Mouse (Mus musculus) olfactory bulb, adult 2 months (tissue): ENCODE results near the gene Kit. TPM values are rescaled to one million over a fixed set of nuclear protein-coding genes. Genes with fewer than 3 reads are reported as not detected.

Source experiments
- H3K27ac ChIP-seq: fragments of 200-500 bp; 2 replicates; pipeline ENCODE4 v1.5.1; 2012; ENCODE audit warnings: low read depth, low read length; ENCODE audit not compliant: insufficient read depth
- H3K4me1 ChIP-seq: fragments of 200-500 bp; 2 replicates; pipeline ENCODE4 v1.6.1; 2012; ENCODE audit warnings: low read length; ENCODE audit not compliant: control insufficient read depth, insufficient read depth
- H3K4me3 ChIP-seq: fragments of 200-500 bp; 2 replicates; pipeline ENCODE4 v1.5.1; 2012; ENCODE audit warnings: mild to moderate bottlenecking, low read depth, low read length, moderate library complexity; ENCODE audit not compliant: insufficient read depth
- CTCF ChIP-seq: fragments of 200-500 bp; IDR thresholded peaks from 2 replicates; pipeline ENCODE4 v1.5.1; 2012; ENCODE audit warnings: low read depth, mild to moderate bottlenecking, low read length, moderate library complexity; ENCODE audit not compliant: insufficient read depth
- POLR2A ChIP-seq: fragments of 200-500 bp; IDR thresholded peaks from 2 replicates; pipeline ENCODE4 v1.6.1; 2012; ENCODE audit warnings: mild to moderate bottlenecking, low read depth, low read length, moderate library complexity; ENCODE audit not compliant: insufficient read depth
- WGBS: fragments of 180-500 bp; shearing (Covaris S2); methylation state at CpG from one replicate; pipeline ENCODE4 v1.1.7; 2018; 5-methylcytosine and 5-hydroxymethylcytosine counted together
- polyA plus RNA-seq: library from polyadenylated mRNA; stranded (reverse); fragments of >200 nt; gene quantifications from 2 replicates; pipeline ENCODE4 v1.2.4, GENCODE M21; 2012; ENCODE audit warnings: low replicate concordance; ENCODE audit not compliant: missing spikeins, insufficient read depth, insufficient read length

Kit gene
- polyA plus RNA-seq, 1 experiment, result not detected

- Histone ChIP-seq H3K27ac (no peak overlapping the region), H3K4me3 (no peak overlapping the region), H3K4me1 (no peaks in the 10 kb centered on the region)
- TF ChIP-seq CTCF (no peak), POLR2A (no peak)
- 92% methylated on average over 11 of the region's 11 CpGs for WGBS
These were observed 17.1 kb upstream of the Kit start for GRCm38 (mm10) chr5:75557636-75558035.

GRCm38 (mm10) chr5:75559291-75559690 is 15.4 kb upstream of the Kit start:
- TF ChIP-seq POLR2A, result no peak
- no peak for TF ChIP-seq CTCF
- H3K27ac ChIP-seq, result no peak overlapping the region
- H3K4me3 ChIP-seq, result no peak overlapping the region
- H3K4me1 ChIP-seq, result no peaks in the 10 kb centered on the region
- WGBS, result 89% methylated on average over 6 of the region's 6 CpGs

GRCm38 (mm10) chr5:75561231-75561630 is 13.5 kb upstream of the Kit start:
- Histone ChIP-seq H3K27ac (no peak overlapping the region), H3K4me1 (no peaks in the 10 kb centered on the region), H3K4me3 (no peak overlapping the region)
- WGBS, result 90% methylated on average over 2 of the region's 2 CpGs
- TF ChIP-seq CTCF (no peak), POLR2A (no peak)

- Histone ChIP-seq H3K27ac (no peak overlapping the region), H3K4me3 (peak overlapping the region; percentile 33), H3K4me1 (peaks cover 18% of the 10 kb centered on the region)
- 10% methylated on average over 27 of the region's 27 CpGs for WGBS
- TF ChIP-seq CTCF, result no peak
These were observed 415 bp upstream of the Kit start for GRCm38 (mm10) chr5:75574151-75574851.

- Histone ChIP-seq H3K4me3 (peak overlapping the region; percentile 33), H3K4me1 (peaks cover 18% of the 10 kb centered on the region), H3K27ac (no peak overlapping the region)
- WGBS, result 2% methylated on average over 53 of the region's 53 CpGs
- TF ChIP-seq CTCF, result no peak
- no peak for TF ChIP-seq POLR2A
These were observed 1.1 kb downstream of the Kit start for GRCm38 (mm10) chr5:75575567-75576515.

GRCm38 (mm10) chr5:75576741-75577140 is 2.0 kb downstream of the Kit start:
- 20% methylated on average over 6 of the region's 6 CpGs for WGBS
- Histone ChIP-seq H3K4me1 (peaks cover 18% of the 10 kb centered on the region), H3K4me3 (no peak overlapping the region), H3K27ac (no peak overlapping the region)
- TF ChIP-seq CTCF, result no peak

- 49% methylated on average over 7 of the region's 7 CpGs for WGBS
- no peak overlapping the region for H3K4me3 ChIP-seq
- no peak for TF ChIP-seq POLR2A
- TF ChIP-seq CTCF, result no peak
These were observed 3.4 kb downstream of the Kit start for GRCm38 (mm10) chr5:75578141-75578540.

GRCm38 (mm10) chr5:75579244-75579643 is 4.5 kb downstream of the Kit start:
- WGBS, result 92% methylated on average over 5 of the region's 5 CpGs
- TF ChIP-seq CTCF, result no peak
- no peak for TF ChIP-seq POLR2A
- Histone ChIP-seq H3K27ac (no peak overlapping the region), H3K4me3 (no peak overlapping the region), H3K4me1 (peaks cover 18% of the 10 kb centered on the region)

More at GRCm38 (mm10) chr5:75578141-75578540, 3.4 kb downstream of the Kit start:
- no peak overlapping the region for H3K27ac ChIP-seq
- peaks cover 18% of the 10 kb centered on the region for H3K4me1 ChIP-seq

GRCm38 (mm10) chr5:75579646-75580268 is 5.0 kb downstream of the Kit start:
- no peak overlapping the region for H3K4me3 ChIP-seq
- peaks cover 14% of the 10 kb centered on the region for H3K4me1 ChIP-seq
- H3K27ac ChIP-seq, result no peak overlapping the region
- TF ChIP-seq CTCF (no peak), POLR2A (no peak)
- WGBS, result 88% methylated on average over 11 of the region's 11 CpGs
